Mouse (Mus musculus) urinary bladder, postnatal 25 days (tissue): Measurements from ENCODE around the gene Pon1.
A peak's percentile ranks its signal among the peaks of the same experiment; 100 is the strongest.

Experiments used
- DNase-seq: peaks from one replicate; pipeline ENCODE4 v3.0.0; 2022; ENCODE audit warnings: low spot score

Gene Pon1

DNA sequence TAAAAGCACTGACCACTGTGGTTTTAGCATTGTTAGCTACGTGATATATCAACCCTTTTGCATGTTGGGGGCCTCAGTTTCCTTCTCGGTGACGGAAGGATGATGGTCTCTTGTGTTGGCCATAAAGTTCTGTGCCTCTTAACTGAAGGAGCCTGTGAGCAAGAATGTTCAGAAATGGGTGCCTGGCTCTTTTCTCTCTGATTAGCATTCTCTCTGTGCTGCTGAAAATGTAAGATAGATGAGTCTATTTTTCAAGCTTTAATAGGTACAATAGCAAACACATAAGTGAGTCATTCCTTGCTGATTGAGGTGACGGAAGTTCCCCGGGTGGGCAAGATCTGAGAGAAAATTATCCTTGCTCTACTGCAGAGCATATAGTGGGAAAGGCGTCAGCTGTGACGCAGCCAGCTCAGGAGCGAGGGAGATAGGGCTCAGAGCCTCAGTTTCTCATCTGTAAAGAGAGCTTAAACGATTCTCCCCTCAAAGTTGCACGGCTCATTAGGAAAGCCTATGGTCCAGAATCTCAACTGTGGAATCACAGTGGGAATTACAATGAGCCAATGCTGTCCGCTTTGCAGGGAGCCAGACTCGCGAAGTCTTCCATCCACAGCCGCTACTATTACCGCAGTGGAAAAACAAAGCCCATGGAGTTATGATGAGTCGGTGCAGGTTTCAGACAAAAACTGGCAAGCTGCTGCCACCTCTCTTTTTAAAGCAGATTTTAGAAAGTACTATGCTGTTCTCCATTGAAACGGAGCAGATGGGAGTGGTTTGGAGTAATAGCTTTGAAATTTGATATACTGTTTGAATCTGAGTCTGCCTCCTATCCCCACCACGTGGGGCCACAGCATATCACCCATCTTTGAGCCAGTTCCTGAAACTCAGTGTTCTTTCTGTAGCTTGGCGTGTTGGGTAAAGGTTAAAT lies 15.5 kb downstream of the Pon1 start:
- DNase-seq: no peak

- no peak for DNase-seq
These were observed 19.4 kb downstream of the Pon1 start for GRCm38 (mm10) chr6:5174179-5174812.

DNA sequence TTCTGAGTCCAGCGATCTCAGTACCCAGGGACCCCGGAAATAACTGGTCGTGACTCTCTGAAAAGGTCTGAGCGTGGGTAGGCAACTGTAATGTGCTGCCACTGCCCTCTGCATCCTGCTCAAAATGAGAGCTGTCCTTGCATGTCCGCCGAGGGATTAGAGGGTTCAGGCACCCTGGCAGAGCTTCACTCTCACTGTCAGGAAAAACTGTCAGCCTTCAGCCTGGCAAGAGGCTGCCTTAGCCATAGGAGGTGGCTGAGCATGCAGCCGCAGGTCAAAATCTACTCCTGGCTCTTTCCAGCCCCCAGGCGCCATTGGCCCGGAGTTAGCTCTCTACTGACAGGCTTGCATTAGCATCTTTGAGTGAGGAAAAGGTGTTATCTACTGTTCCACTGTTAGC lies 21.2 kb downstream of the Pon1 start:
- no peak for DNase-seq

DNA sequence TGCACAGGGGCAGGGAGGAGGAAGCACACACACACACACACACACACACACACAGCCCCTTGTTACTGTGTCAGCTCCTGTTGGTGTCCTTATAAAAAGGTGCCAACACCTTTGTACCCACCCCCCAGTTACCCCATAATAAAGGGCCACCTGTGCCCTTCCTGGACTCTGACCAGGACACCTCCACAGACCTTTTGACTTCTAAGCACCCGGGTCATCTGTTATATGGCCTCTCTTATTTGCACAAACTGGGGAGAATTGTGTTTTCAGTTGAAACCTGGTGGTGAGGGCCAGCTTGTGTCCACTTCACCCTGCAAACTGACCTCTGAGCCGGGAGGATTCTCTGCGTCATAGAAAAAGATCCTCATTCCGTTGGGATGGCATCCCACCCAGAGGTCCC lies 22.3 kb downstream of the Pon1 start:
- DNase-seq: no peak

GRCm38 (mm10) chr6:5168158-5168557 lies 25.6 kb downstream of the Pon1 start:
- no peak for DNase-seq

GRCm38 (mm10) chr6:5167051-5167677 lies 26.6 kb downstream of the Pon1 start:
- DNase-seq: no peak

- no peak for DNase-seq
These were observed 28.9 kb downstream of the Pon1 start for GRCm38 (mm10) chr6:5164855-5165254.

DNA sequence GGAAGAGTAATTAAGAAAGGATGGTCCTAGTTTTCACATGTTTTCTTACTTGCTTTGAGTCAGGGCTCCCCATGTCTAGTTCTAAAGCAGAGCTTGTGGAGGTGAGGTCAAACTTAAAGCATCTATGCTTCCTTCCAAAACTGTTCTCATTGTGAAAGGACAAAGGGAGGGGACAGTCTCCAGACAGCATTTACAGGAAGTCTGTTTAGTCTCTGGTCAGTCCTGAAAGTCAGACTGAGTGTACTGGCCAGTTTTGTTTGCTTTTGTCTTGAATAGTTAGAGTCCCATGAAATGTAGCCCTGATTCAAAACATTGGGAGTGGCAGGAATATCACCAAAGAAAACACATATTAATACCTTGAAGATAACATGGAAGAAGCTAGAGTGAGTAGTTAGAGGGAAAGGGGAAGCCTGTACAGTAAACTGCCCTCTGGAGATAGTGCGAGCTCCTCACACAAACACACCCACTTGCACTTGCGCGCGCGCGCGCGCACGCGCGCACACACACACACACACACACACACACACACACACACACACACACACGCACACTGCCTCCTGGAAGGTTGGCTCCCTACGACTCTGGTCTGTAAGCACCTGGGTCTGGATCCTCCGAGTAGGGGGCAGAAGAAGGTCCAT lies 30.1 kb downstream of the Pon1 start:
- no peak for DNase-seq

GRCm38 (mm10) chr6:5162052-5162451 lies 31.7 kb downstream of the Pon1 start:
- no peak for DNase-seq

- no peak for DNase-seq
These were observed 34.4 kb downstream of the Pon1 start for GRCm38 (mm10) chr6:5159385-5159791.

DNA sequence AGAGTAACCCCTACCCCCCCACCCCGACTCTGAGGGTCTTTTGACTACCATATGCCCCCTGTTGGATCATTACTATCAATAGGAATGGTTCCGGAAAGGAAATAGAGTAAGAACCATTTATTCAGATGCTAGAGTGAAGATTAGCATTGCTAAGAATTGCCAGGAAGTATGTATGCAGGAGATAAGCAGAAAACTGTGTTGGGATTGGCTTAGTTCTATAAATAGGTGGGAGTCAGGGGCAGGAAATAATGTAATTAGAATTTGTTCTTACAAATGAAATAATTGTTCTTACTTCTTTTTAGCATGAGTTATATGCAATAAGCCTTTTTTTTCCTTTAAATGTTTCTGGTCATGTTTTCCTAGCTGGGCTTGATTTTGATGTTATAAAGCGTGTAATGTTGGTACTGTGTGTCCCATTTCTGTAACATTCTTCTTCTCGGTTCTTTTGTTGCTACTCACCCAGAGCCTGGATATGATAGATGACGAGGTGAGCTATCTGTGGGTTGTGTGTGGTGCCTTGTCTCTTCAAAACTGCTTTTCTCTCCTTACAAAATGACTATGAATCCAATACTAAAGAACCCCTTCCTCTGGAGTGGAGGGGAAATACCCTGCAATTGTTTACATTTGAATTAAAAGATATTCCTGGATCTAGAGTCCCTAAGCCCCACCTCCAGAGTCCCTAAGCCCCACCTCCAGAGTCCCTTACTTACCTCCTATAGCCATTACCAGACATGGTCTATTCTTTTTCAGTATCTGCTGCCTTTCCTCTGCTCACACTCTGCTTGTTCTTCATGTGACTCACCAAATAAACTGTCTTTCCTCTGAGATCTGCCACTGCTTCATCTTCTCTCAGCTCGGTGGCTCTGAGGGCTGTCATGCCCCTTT lies 37.0 kb downstream of the Pon1 start:
- DNase-seq: no peak

GRCm38 (mm10) chr6:5155313-5155927 lies 38.3 kb downstream of the Pon1 start:
- no peak for DNase-seq

DNA sequence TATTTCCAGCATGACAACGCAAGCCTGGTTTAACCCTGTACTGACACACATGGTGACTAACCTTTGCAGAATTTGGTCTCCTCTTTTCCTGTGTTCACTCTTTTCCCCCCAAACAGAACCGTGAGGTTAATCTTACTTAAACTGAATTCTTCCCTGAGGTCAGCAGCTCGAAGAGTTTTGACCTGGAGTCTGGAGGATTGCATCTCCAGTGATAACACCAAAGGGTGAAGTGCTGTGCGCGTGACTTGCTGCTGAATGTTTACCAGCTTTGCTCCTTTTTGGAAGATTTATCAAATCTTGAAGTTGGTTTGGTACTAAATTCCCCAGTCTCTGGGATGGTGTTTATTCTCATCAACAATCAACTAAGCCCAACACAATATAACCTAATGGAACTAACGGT lies 39.0 kb downstream of the Pon1 start:
- no peak for DNase-seq

GRCm38 (mm10) chr6:5152185-5152584 lies 41.6 kb downstream of the Pon1 start:
- no peak for DNase-seq

DNA sequence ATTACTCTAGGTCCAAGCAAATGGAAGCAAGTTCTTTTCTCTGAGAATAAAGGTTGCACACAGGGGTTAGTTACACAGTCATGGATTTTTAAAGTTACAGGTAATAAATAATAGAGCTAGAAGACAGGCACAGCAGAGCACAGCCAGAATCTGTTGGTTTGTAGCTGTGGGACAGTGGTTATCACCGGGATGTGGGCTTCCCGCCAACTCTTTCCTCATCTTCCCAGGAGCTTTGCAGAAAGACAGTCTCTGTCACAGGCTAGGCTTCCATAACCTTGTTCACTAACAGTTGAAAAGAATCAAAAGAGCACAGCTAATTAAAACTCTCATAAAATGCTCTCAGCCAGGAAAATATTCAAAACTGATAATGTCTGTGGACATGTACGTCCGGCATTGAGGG lies 42.6 kb downstream of the Pon1 start:
- DNase-seq: peak; percentile 14

GRCm38 (mm10) chr6:5149941-5150340 lies 43.8 kb downstream of the Pon1 start:
- DNase-seq: no peak

DNA sequence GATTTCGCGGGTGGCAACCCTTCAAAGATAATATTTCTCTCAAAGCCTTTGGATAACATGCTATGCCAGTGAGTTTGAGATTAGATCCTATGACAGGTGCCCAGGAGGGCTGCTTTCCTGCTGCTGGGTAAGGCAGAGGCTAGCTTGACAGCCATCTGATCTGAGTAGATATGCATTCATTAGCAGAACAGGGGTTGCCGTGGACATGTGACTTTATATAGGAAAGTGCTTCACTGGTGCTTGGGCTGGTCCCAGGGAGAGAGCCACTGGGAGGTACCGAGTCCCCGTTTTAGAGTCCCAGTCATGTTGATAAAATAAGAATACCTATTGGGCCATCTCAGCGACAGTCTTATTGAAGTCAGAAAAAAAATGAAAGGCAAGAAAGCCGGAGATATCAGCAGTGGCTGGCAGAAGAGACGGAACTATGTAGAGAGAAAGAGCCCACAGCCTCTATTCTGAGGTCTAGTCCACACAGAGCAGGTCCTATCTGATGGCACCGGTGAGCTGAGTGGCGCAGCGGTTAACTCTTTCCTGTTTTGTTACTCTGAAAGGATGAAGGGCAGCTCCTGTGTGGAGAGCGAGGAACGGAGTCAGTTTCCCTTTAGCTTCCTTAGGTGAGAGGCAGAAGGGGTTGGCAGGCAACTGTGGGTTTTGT lies 46.1 kb downstream of the Pon1 start:
- no peak for DNase-seq

DNA sequence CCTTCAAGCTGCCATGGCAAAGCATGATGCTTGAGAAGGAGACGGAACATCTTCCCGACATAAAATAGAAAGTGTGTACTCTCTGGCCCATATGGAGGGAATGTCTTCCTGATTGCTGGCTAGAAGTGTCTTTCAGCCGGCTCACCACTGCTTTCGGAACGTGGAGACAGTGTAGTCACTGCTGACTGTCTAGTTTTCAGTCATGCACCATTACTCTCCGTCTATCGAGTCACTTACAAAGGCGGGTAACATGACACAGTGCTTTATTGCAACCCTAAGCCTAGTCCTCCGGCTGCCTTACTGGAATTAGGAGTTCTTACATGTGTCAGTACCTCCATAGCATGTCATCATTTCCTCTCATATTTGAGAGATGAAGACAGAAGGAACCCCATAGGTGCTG lies 54.1 kb downstream of the Pon1 start:
- DNase-seq: no peak

DNA sequence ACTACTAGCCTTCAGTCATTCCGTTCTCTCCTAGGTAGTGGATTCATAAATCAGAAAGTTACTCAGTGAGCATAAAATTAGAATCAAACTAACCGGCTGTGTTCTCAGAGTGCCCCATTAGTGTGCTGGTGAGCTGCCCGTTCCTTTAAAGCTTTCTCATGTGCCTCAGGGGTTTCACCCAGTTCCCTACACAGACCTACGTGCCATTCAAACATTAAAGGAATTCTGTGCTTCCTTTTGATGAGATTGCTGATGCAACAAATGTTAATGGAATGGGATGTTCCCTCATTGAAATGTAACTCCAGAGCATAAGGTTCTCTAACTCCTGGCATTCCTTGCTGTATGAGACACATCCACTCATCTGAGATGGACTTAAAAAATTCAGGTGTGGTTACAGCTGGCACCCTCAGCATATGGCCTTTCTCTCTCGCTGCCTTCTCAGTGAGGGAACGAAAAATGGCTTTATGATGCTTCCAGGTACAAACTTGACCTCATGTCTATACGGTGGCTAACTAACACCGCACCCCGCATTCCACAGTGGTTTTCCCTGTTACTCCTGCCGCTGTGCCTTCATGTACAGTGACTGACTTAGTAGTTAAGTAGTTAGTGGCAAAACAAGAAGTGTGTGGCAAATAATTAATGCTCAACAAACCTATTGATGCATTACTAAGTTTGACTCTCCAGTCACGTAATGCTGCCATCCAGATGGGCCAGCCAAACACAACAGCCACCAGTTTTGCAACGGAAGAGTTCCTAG lies 54.7 kb downstream of the Pon1 start:
- DNase-seq: no peak

GRCm38 (mm10) chr6:5136046-5136445 lies 57.7 kb downstream of the Pon1 start:
- no peak for DNase-seq
